In the genomic region with DNA sequence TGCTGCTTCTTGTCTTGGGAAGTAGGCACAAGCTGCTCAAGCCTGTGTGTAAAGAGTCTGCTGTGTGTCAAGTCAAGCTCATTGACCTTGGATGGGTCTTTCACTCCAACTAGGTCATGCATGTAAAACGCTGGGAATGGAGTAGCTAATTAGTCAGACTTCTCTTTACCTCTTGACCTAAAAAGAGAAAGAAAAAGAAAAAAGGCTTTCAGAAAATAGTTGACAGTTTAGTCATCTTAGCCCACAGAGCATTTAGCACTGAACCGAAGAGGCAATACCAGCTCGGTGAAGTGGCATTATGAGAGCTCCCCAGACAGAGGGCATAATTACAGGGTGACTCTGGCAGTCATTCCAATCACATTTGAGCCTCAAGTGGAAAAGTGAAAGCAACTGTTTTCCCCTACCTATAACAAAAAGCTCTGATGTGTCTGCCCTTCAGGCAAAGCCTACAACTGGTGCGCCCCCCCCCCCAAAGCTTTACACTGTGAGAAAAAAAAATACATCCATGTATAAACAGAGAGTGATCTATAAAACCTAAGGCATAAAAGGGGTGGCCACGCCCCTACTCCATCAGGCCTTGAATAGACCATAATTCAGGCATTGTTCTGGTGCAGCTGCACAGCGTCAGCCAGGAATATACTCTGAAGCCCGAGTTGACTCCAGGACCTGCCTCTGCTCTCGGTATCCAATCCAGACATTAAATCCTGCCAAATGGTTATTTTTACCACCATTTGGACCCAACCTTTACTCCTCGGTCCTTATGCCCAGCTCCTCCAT, we compare ENCODE assay signal across 11 mouse cellular contexts. TPM values are rescaled to one million over a fixed set of nuclear protein-coding genes. Genes with fewer than 3 reads are reported as not detected.
DNase-seq lines count a peak whose midpoint lies in the region; ATAC-seq and TF ChIP-seq lines count a peak whose summit lies in the region.
"Had no signal": no experiment of that assay in that cellular context is flagged by ENCODE, and none has a peak within 500 bp of the region (broad histone marks: within the 10 kb centered on the region; RNA-seq: fewer than 3 reads in every experiment).

No protein-coding gene starts in this region.

- H3K4me3 ChIP-seq in left cerebral cortex, adult 2 months: no peak overlapping the region
- H3K4me3 ChIP-seq in forebrain, embryonic 12.5 days (replicated peaks): no peak overlapping the region
- H3K4me3 ChIP-seq in neural tube, embryonic 12.5 days: no peak overlapping the region

- peaks cover 54% of the 10 kb centered on the region for H3K4me1 ChIP-seq in forebrain, embryonic 12.5 days
- peaks cover 37% of the 10 kb centered on the region for H3K4me1 ChIP-seq in neural tube, embryonic 12.5 days

- TF ChIP-seq POLR2A in brain, embryonic 14.5 days (IDR thresholded peaks at IDR 0.05; ENCODE audit: borderline replicate concordance, extremely low read depth, insufficient read depth, insufficient read length, poor library complexity, severe bottlenecking): no peak

- no peaks in the 10 kb centered on the region for H3K36me3 ChIP-seq in forebrain, embryonic 12.5 days (replicated peaks)
- no peaks in the 10 kb centered on the region for H3K36me3 ChIP-seq in neural tube, embryonic 12.5 days

- intact Hi-C loops in left cerebral cortex, adult 2 months (cut with DNase I): no loop called here

- peak; percentile 63; the same call in 1 of the 2 replicates for ATAC-seq in forebrain, embryonic 12.5 days (ENCODE audit: low FRiP score)
- peak; percentile 63 for ATAC-seq in neural tube, embryonic 12.5 days (ENCODE audit: low FRiP score, low read depth)

- H3K27ac ChIP-seq in left cerebral cortex, adult 2 months: peak overlapping the region; percentile 61
- peak overlapping the region; percentile 81 for H3K27ac ChIP-seq in forebrain, embryonic 12.5 days
- no peak overlapping the region for H3K27ac ChIP-seq in neural tube, embryonic 12.5 days

- no peak for DNase-seq in left cerebral cortex, adult 2 months (ENCODE audit: extremely low spot score in 1 of 2, low spot score in 2 of 2)
- DNase-seq in left cerebral cortex, adult 9 months (ENCODE audit: low spot score in 2 of 2): no peak
- DNase-seq in brain, embryonic 14.5 days (ENCODE audit: low read depth): peak; percentile 88
- no peak for DNase-seq in heart, adult 8-10 months (ENCODE audit: low spot score)
- DNase-seq in cerebellum, postnatal 4 days (ENCODE audit: low spot score in 2 of 2): no peak
- no peak for DNase-seq in frontal cortex, postnatal 25 days (ENCODE audit: low spot score in 2 of 2)
- DNase-seq: cerebellum, postnatal 36 days; gastrocnemius, postnatal 25 days; heart, postnatal 4 days had no signal

- no peak overlapping the region for H3K9ac ChIP-seq in forebrain, embryonic 12.5 days
- no peak overlapping the region for H3K9ac ChIP-seq in neural tube, embryonic 12.5 days

- no peaks in the 10 kb centered on the region for H3K9me3 ChIP-seq in forebrain, embryonic 12.5 days
- no peaks in the 10 kb centered on the region for H3K9me3 ChIP-seq in neural tube, embryonic 12.5 days

- peaks cover 32% of the 10 kb centered on the region for H3K27me3 ChIP-seq in forebrain, embryonic 12.5 days
- H3K27me3 ChIP-seq in neural tube, embryonic 12.5 days (replicated peaks): peaks cover 7% of the 10 kb centered on the region

- peak overlapping the region; percentile 48 for H3K4me2 ChIP-seq in forebrain, embryonic 12.5 days
- peak overlapping the region; percentile 31; the same call in 1 of the 2 replicates for H3K4me2 ChIP-seq in neural tube, embryonic 12.5 days (replicated peaks)

- TF ChIP-seq CTCF in left cerebral cortex, adult 2 months (IDR thresholded peaks at IDR 0.05): no peak
- TF ChIP-seq CTCF in brain, embryonic 14.5 days (IDR thresholded peaks at IDR 0.05; ENCODE audit: borderline replicate concordance, extremely low read depth, insufficient read depth, insufficient read length): no peak

- WGBS in forebrain, embryonic 12.5 days: 23% methylated on average over 9 of the region's 9 CpGs
- WGBS in neural tube, embryonic 12.5 days: 15% methylated on average over 9 of the region's 9 CpGs

RNA-seq across cellular contexts. Expression of gene Fgd3, which starts 3.5 kb away (rescaled TPM):
- total RNA-seq in left cerebral cortex, adult 2 months (2021): 1 to 10 TPM; 6.7 to 7.1 TPM
- 8.6 TPM in 2 replicates for polyA plus RNA-seq in brain, embryonic 14.5 days (2012; rRNA removed)
- 1.7 and 2.5 TPM in 2 replicates for polyA plus RNA-seq in forebrain, embryonic 12.5 days (2016; fragmentation: Nextera tagmentation; extraction: Ambion mirVana)
- polyA plus RNA-seq in neural tube, embryonic 12.5 days (2016; fragmentation: Nextera tagmentation; extraction: Ambion mirVana): 2.6 and 2.7 TPM in 2 replicates
- total RNA-seq in heart, adult 8-10 months (2022): 1 to 10 TPM; 1.2 to 2.4 (median 1.7) TPM

RNA-seq across cellular contexts. Expression of gene Bicd2, which starts 24.8 kb away (rescaled TPM):
- total RNA-seq in left cerebral cortex, adult 2 months (2021): 10 to 100 TPM; 53.9 to 54.6 TPM
- polyA plus RNA-seq in brain, embryonic 14.5 days (2012; rRNA removed): 35.9 and 42.3 TPM in 2 replicates
- polyA plus RNA-seq in forebrain, embryonic 12.5 days (2016; fragmentation: Nextera tagmentation; extraction: Ambion mirVana): 38.9 and 39.1 TPM in 2 replicates
- 44.5 and 49.9 TPM in 2 replicates for polyA plus RNA-seq in neural tube, embryonic 12.5 days (2016; fragmentation: Nextera tagmentation; extraction: Ambion mirVana)
- 10 to 100 TPM; 67.9 to 79.2 (median 73.3) TPM for total RNA-seq in heart, adult 8-10 months (2022)
